Mouse (Mus musculus) spleen, postnatal 36 days (tissue): Measurements from ENCODE around the gene She.
"Not testable (repeated sequence)": the region's sequence is repeated elsewhere in the genome, so short reads cannot be mapped to it uniquely, and the experiment has no call there.

Source experiments
- DNase-seq, 2 experiments: peaks; one replicate each; pipeline ENCODE4 v3.0.0; 2022; ENCODE audit warnings: low spot score in 2 of 2, mixed read lengths in 1 of 2

Gene She

GRCm38 (mm10) chr3:89862182-89862761 lies 31.1 kb downstream of the She start:
- DNase-seq: no peak

- not testable (repeated sequence) for DNase-seq
Observed at GRCm38 (mm10) chr3:89863276-89863675, 32.1 kb downstream of the She start.

GRCm38 (mm10) chr3:89863716-89864509 lies 32.7 kb downstream of the She start:
- peak; percentile 49 to 53 for DNase-seq

GRCm38 (mm10) chr3:89865020-89865419 lies 33.9 kb downstream of the She start:
- no peak for DNase-seq

- DNase-seq: no peak
Observed at GRCm38 (mm10) chr3:89865764-89866163, 34.6 kb downstream of the She start.

- no peak for DNase-seq
Observed at GRCm38 (mm10) chr3:89867651-89868050, 36.5 kb downstream of the She start.

GRCm38 (mm10) chr3:89868357-89868756 lies 37.2 kb downstream of the She start:
- no peak for DNase-seq

GRCm38 (mm10) chr3:89868956-89869355 lies 37.8 kb downstream of the She start:
- no peak for DNase-seq

GRCm38 (mm10) chr3:89869556-89869955 lies 38.4 kb downstream of the She start:
- DNase-seq: peak; percentile 72 to 77

- DNase-seq: no peak
Observed at GRCm38 (mm10) chr3:89870472-89871271, 39.5 kb downstream of the She start.

- DNase-seq: no peak
Observed at GRCm38 (mm10) chr3:89871339-89871914, 40.3 kb downstream of the She start.

- peak; percentile 69 to 71 for DNase-seq
Observed at GRCm38 (mm10) chr3:89872209-89872608, 41.0 kb downstream of the She start.

- DNase-seq: no peak
Observed at GRCm38 (mm10) chr3:89872684-89873083, 41.5 kb downstream of the She start.

- DNase-seq: no peak
Observed at GRCm38 (mm10) chr3:89874076-89874475, 42.9 kb downstream of the She start.

GRCm38 (mm10) chr3:89875021-89875420 lies 43.9 kb downstream of the She start:
- no peak for DNase-seq

- DNase-seq: no peak
Observed at GRCm38 (mm10) chr3:89875781-89876180, 44.6 kb downstream of the She start.

- no peak for DNase-seq
Observed at GRCm38 (mm10) chr3:89876469-89876868, 45.3 kb downstream of the She start.

- DNase-seq: no peak
Observed at GRCm38 (mm10) chr3:89877129-89877528, 46.0 kb downstream of the She start.

- DNase-seq: no peak
Observed at GRCm38 (mm10) chr3:89878456-89878855, 47.3 kb downstream of the She start.

- no peak for DNase-seq
Observed at GRCm38 (mm10) chr3:89879326-89879725, 48.2 kb downstream of the She start.

- no peak for DNase-seq
Observed at GRCm38 (mm10) chr3:89880036-89880851, 49.1 kb downstream of the She start.
